Comparison of ENCODE assay signal across 12 mouse cellular contexts in the genomic region with DNA sequence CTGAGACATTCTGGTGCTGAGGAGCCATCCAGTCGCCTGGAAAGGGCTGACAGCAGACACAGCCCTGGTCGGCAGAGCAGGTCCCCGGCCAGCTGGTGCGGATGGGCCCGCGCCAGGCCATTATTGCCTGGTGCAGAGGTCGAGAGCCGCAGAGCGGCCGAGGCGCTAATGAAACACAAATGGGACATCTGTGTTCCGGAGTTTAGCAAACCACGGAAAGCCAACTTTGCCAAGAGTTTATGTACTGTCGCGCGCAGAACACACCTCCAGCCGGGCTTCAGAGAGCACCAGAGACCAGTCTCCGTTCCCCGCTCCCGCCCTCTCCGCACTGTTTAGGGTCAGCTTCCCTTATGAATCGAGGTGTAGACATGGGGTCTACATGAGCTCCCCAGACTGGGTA.
DNase-seq lines count a peak whose midpoint lies in the region; ATAC-seq lines count a peak whose summit lies in the region.
"Had no signal": no experiment of that assay in that cellular context is flagged by ENCODE, and none has a peak within 500 bp of the region (broad histone marks: within the 10 kb centered on the region; RNA-seq: fewer than 3 reads in every experiment).

No protein-coding gene starts in this region.

- H3K4me1 ChIP-seq in midbrain, embryonic 10.5 days: peaks cover 15% of the 10 kb centered on the region; the same call in 1 of the 2 replicates
- H3K4me1 ChIP-seq in midbrain, embryonic 14.5 days (ENCODE audit: control insufficient read depth, insufficient read depth, low read length): no peaks in the 10 kb centered on the region
- peaks cover 22% of the 10 kb centered on the region for H3K4me1 ChIP-seq in embryonic facial prominence, embryonic 10.5 days
- H3K4me1 ChIP-seq in limb, embryonic 13.5 days: peaks cover 14% of the 10 kb centered on the region
- H3K4me1 ChIP-seq: liver, embryonic 15.5 days had no signal

- no peak overlapping the region for H3K4me2 ChIP-seq in midbrain, embryonic 14.5 days (ENCODE audit: low read length)
- peak overlapping the region; percentile 43 for H3K4me2 ChIP-seq in limb, embryonic 13.5 days (replicated peaks)
- H3K4me2 ChIP-seq: liver, embryonic 15.5 days had no signal

- H3K36me3 ChIP-seq in midbrain, embryonic 10.5 days: no peaks in the 10 kb centered on the region
- H3K36me3 ChIP-seq in midbrain, embryonic 14.5 days (ENCODE audit: control insufficient read depth, insufficient read depth, low read length): no peaks in the 10 kb centered on the region
- 0 out of 2 replicates have a peak, but pooled peaks cover 4% of the 10 kb centered on the region for H3K36me3 ChIP-seq in embryonic facial prominence, embryonic 10.5 days (replicated peaks)
- 0 out of 2 replicates have a peak, but pooled peaks cover 5% of the 10 kb centered on the region for H3K36me3 ChIP-seq in limb, embryonic 13.5 days
- H3K36me3 ChIP-seq: liver, embryonic 15.5 days had no signal

- 83% methylated on average over 22 of the region's 22 CpGs for WGBS in midbrain, embryonic 10.5 days
- 73% methylated on average over 22 of the region's 22 CpGs for WGBS in midbrain, embryonic 14.5 days
- WGBS in embryonic facial prominence, embryonic 10.5 days: 80% methylated on average over 22 of the region's 22 CpGs
- WGBS in limb, embryonic 13.5 days: 34% methylated on average over 22 of the region's 22 CpGs

- H3K9me3 ChIP-seq in midbrain, embryonic 10.5 days (replicated peaks): no peaks in the 10 kb centered on the region; the same call in 1 of the 2 replicates
- no peaks in the 10 kb centered on the region for H3K9me3 ChIP-seq in midbrain, embryonic 14.5 days (ENCODE audit: control insufficient read depth, low read length)
- 0 out of 2 replicates have a peak, but pooled peaks cover 8% of the 10 kb centered on the region for H3K9me3 ChIP-seq in embryonic facial prominence, embryonic 10.5 days
- peaks cover 13% of the 10 kb centered on the region; the same call in 1 of the 2 replicates for H3K9me3 ChIP-seq in limb, embryonic 13.5 days
- H3K9me3 ChIP-seq: liver, embryonic 15.5 days had no signal

- no peak for DNase-seq in frontal cortex, postnatal 10 days (ENCODE audit: low spot score in 2 of 2)
- no peak for DNase-seq in midbrain, embryonic 10.5 days (ENCODE audit: low spot score)
- DNase-seq in midbrain, embryonic 14.5 days: no peak
- DNase-seq in embryonic facial prominence, embryonic 10.5 days (ENCODE audit: low spot score): peak; percentile 41
- no peak for DNase-seq in spleen, adult 12 weeks (ENCODE audit: low spot score)
- DNase-seq in left cerebral cortex, adult 11 months (ENCODE audit: low spot score): no peak
- DNase-seq: B cell, adult 2 months; right cerebral cortex, postnatal 25 days; thymus, adult 2 months had no signal

- 0 out of 2 replicates have a peak, but pooled peaks have one; percentile 4 for ATAC-seq in frontal cortex, adult (ENCODE audit: low TSS enrichment)
- no peak for ATAC-seq in midbrain, embryonic 14.5 days (ENCODE audit: low FRiP score, low TSS enrichment)
- ATAC-seq in limb, embryonic 13.5 days (ENCODE audit: low FRiP score, low read depth): peak; percentile 44; the same call in 1 of the 2 replicates

- H3K4me3 ChIP-seq in midbrain, embryonic 10.5 days: no peak overlapping the region
- H3K4me3 ChIP-seq in midbrain, embryonic 14.5 days (replicated peaks; ENCODE audit: low read depth, low read length): no peak overlapping the region
- no peak overlapping the region for H3K4me3 ChIP-seq in embryonic facial prominence, embryonic 10.5 days
- H3K4me3 ChIP-seq in limb, embryonic 13.5 days: no peak overlapping the region
- H3K4me3 ChIP-seq: liver, embryonic 15.5 days had no signal

- 0 out of 2 replicates have a peak, but pooled peaks cover 3% of the 10 kb centered on the region for H3K27me3 ChIP-seq in midbrain, embryonic 10.5 days (ENCODE audit: low read depth, poor library complexity, severe bottlenecking)
- H3K27me3 ChIP-seq in midbrain, embryonic 14.5 days (ENCODE audit: control insufficient read depth, insufficient read depth, low read length): 0 out of 2 replicates have a peak, but pooled peaks cover 2% of the 10 kb centered on the region
- no peaks in the 10 kb centered on the region for H3K27me3 ChIP-seq in embryonic facial prominence, embryonic 10.5 days (replicated peaks; ENCODE audit: low read depth, poor library complexity, severe bottlenecking)
- no peaks in the 10 kb centered on the region for H3K27me3 ChIP-seq in limb, embryonic 13.5 days
- H3K27me3 ChIP-seq: liver, embryonic 15.5 days had no signal

- H3K27ac ChIP-seq in midbrain, embryonic 10.5 days (replicated peaks): 0 out of 2 replicates have a peak overlapping the region, but pooled peaks have one; percentile 0
- H3K27ac ChIP-seq in midbrain, embryonic 14.5 days (replicated peaks; ENCODE audit: low read depth, low read length): no peak overlapping the region
- H3K27ac ChIP-seq in embryonic facial prominence, embryonic 10.5 days (replicated peaks): peak overlapping the region; percentile 37; the same call in 1 of the 2 replicates
- H3K27ac ChIP-seq in limb, embryonic 13.5 days: no peak overlapping the region
- H3K27ac ChIP-seq: liver, embryonic 15.5 days had no signal

- no peak overlapping the region for H3K9ac ChIP-seq in midbrain, embryonic 14.5 days (replicated peaks; ENCODE audit: low read length)
- no peak overlapping the region for H3K9ac ChIP-seq in limb, embryonic 13.5 days
- H3K9ac ChIP-seq: liver, embryonic 15.5 days had no signal

Comparison
In these comparisons a context has a peak if more than half of its experiments do, and no peak if none do; other contexts are left out.
1. H3K27ac ChIP-seq: peak in midbrain, embryonic 10.5 days (single experiment) and embryonic facial prominence, embryonic 10.5 days (single experiment); none in midbrain, embryonic 14.5 days (single experiment) and limb, embryonic 13.5 days (single experiment).